Mouse (Mus musculus): ENCODE results near the gene Ncapd2.

DNA sequence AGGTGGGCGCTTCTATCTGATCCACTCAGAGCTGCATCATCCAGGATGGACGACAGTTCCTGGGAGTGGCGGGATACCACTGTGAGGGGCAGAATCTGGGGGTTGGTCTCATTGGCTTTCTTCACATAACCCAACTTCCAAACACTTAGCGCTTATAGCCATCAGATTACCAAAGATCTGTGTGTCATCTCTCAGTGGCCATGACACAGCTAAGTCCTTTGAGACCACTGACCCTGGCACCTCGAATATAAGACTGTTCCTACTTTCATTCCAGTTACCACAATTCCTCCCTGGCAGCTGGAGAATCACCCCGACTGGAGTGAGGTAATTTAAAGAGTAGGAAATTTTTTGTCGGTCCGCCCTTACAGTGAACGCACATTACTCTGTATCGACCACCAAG, 5.3 kb downstream of the Ncapd2 start:
- TF ChIP-seq CTCF (IDR thresholded peaks at IDR 0.05; ENCODE audit: low read depth) (no peak), EP300 (IDR thresholded peaks at IDR 0.05; ENCODE audit: low read depth) (no peak)

All from liver, postnatal 0 days (tissue).